ENCODE assay signal across 12 mouse cellular contexts in the genomic region with DNA sequence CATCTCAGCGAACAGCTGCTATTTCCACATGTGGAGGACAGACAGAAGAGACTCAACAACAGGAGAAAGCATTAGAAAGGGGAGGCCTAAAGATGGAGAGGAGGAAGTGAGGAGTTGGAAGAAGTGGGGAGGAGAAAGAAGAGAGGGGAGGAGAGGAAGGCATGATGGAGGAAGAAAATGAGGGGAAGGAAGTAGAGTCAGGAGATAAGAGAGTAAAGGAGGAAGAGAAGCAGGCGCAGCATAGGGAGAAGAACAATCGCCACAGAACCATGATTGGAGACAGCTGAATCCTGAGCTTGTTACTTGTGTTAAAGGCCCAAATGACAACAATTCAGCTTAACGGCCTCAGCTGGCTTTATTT.
DNase-seq lines count a peak whose midpoint lies in the region; ATAC-seq lines count a peak whose summit lies in the region.
"Had no signal": no experiment of that assay in that cellular context is flagged by ENCODE, and none has a peak within 500 bp of the region (broad histone marks: within the 10 kb centered on the region; RNA-seq: fewer than 3 reads in every experiment).

No protein-coding gene starts in this region.

- 0 out of 2 replicates have a peak overlapping the region, but pooled peaks have one; percentile 9 for H3K27ac ChIP-seq in hindbrain, embryonic 15.5 days (replicated peaks)
- H3K27ac ChIP-seq in hindbrain, embryonic 14.5 days, result no peak overlapping the region
- no peak overlapping the region for H3K27ac ChIP-seq in midbrain, embryonic 11.5 days (ENCODE audit: low read depth, low read length)
- no peak overlapping the region for H3K27ac ChIP-seq in midbrain, embryonic 15.5 days
- 0 out of 2 replicates have a peak overlapping the region, but pooled peaks have one; percentile 30 for H3K27ac ChIP-seq in embryonic facial prominence, embryonic 12.5 days
- peak overlapping the region; percentile 97 for H3K27ac ChIP-seq in liver, embryonic 15.5 days (replicated peaks)
- H3K27ac ChIP-seq: forebrain, embryonic 13.5 days; hindbrain, embryonic 13.5 days had no signal

- no peak overlapping the region for H3K4me3 ChIP-seq in hindbrain, embryonic 15.5 days
- no peak overlapping the region for H3K4me3 ChIP-seq in hindbrain, embryonic 14.5 days (replicated peaks; ENCODE audit: low read length)
- no peak overlapping the region for H3K4me3 ChIP-seq in midbrain, embryonic 11.5 days (ENCODE audit: low read depth, low read length)
- no peak overlapping the region for H3K4me3 ChIP-seq in midbrain, embryonic 15.5 days
- H3K4me3 ChIP-seq in embryonic facial prominence, embryonic 12.5 days, result no peak overlapping the region
- H3K4me3 ChIP-seq in liver, embryonic 15.5 days (replicated peaks), result no peak overlapping the region
- H3K4me3 ChIP-seq: forebrain, embryonic 13.5 days; hindbrain, embryonic 13.5 days had no signal

- WGBS in hindbrain, embryonic 15.5 days, result 49% methylated on average over 4 of the region's 4 CpGs
- WGBS in hindbrain, embryonic 14.5 days, result 47% methylated on average over 4 of the region's 4 CpGs
- 50% methylated on average over 4 of the region's 4 CpGs for WGBS in midbrain, embryonic 11.5 days
- 47% methylated on average over 4 of the region's 4 CpGs for WGBS in midbrain, embryonic 15.5 days
- WGBS in embryonic facial prominence, embryonic 12.5 days, result 62% methylated on average over 4 of the region's 4 CpGs
- WGBS in liver, embryonic 15.5 days (ENCODE audit: insufficient replicate concordance), result 35% methylated on average over 4 of the region's 4 CpGs

- no peak for DNase-seq in hindbrain, embryonic 14.5 days (ENCODE audit: low spot score)
- DNase-seq in midbrain, embryonic 11.5 days (ENCODE audit: low spot score, missing footprints), result peak; percentile 62
- no peak for DNase-seq in gastrocnemius, adult 18-20 months (ENCODE audit: low spot score)
- DNase-seq in kidney, adult 18-20 months, result no peak
- DNase-seq: right cerebral cortex, postnatal 4 days; thymus, postnatal 14 days had no signal

- H3K9ac ChIP-seq in hindbrain, embryonic 15.5 days, result no peak overlapping the region
- no peak overlapping the region for H3K9ac ChIP-seq in hindbrain, embryonic 14.5 days
- H3K9ac ChIP-seq in midbrain, embryonic 11.5 days (ENCODE audit: low read length), result no peak overlapping the region
- no peak overlapping the region for H3K9ac ChIP-seq in midbrain, embryonic 15.5 days
- no peak overlapping the region for H3K9ac ChIP-seq in embryonic facial prominence, embryonic 12.5 days
- peak overlapping the region; percentile 41; the same call in 1 of the 2 replicates for H3K9ac ChIP-seq in liver, embryonic 15.5 days
- H3K9ac ChIP-seq: forebrain, embryonic 13.5 days; hindbrain, embryonic 13.5 days had no signal

- ATAC-seq in hindbrain, embryonic 15.5 days (ENCODE audit: low FRiP score, low read depth), result no peak
- no peak for ATAC-seq in hindbrain, embryonic 14.5 days (ENCODE audit: low FRiP score)
- ATAC-seq in midbrain, embryonic 11.5 days (ENCODE audit: low FRiP score), result no peak
- ATAC-seq in midbrain, embryonic 15.5 days (replicated peaks), result no peak
- ATAC-seq in embryonic facial prominence, embryonic 12.5 days (ENCODE audit: insufficient number of reproducible peaks, insufficient read depth, low FRiP score, low TSS enrichment), result no peak
- ATAC-seq in liver, embryonic 15.5 days (ENCODE audit: insufficient read depth), result no peak
- ATAC-seq: forebrain, embryonic 13.5 days had no signal

- H3K4me2 ChIP-seq in hindbrain, embryonic 15.5 days, result no peak overlapping the region
- no peak overlapping the region for H3K4me2 ChIP-seq in hindbrain, embryonic 14.5 days (replicated peaks)
- no peak overlapping the region for H3K4me2 ChIP-seq in midbrain, embryonic 11.5 days
- no peak overlapping the region for H3K4me2 ChIP-seq in midbrain, embryonic 15.5 days
- no peak overlapping the region for H3K4me2 ChIP-seq in embryonic facial prominence, embryonic 12.5 days (replicated peaks)
- 0 out of 2 replicates have a peak overlapping the region, but pooled peaks have one; percentile 13 for H3K4me2 ChIP-seq in liver, embryonic 15.5 days
- H3K4me2 ChIP-seq: forebrain, embryonic 13.5 days; hindbrain, embryonic 13.5 days had no signal

- no peaks in the 10 kb centered on the region for H3K36me3 ChIP-seq in hindbrain, embryonic 15.5 days
- no peaks in the 10 kb centered on the region for H3K36me3 ChIP-seq in hindbrain, embryonic 14.5 days (replicated peaks; ENCODE audit: control insufficient read depth, insufficient read depth)
- no peaks in the 10 kb centered on the region for H3K36me3 ChIP-seq in midbrain, embryonic 11.5 days (ENCODE audit: control insufficient read depth, insufficient read depth, low read length)
- no peaks in the 10 kb centered on the region for H3K36me3 ChIP-seq in midbrain, embryonic 15.5 days (replicated peaks)
- H3K36me3 ChIP-seq in embryonic facial prominence, embryonic 12.5 days, result no peaks in the 10 kb centered on the region
- H3K36me3 ChIP-seq in liver, embryonic 15.5 days (replicated peaks), result no peaks in the 10 kb centered on the region
- H3K36me3 ChIP-seq: hindbrain, embryonic 13.5 days had no signal

- no peaks in the 10 kb centered on the region for H3K27me3 ChIP-seq in hindbrain, embryonic 15.5 days
- no peaks in the 10 kb centered on the region for H3K27me3 ChIP-seq in hindbrain, embryonic 14.5 days (ENCODE audit: control insufficient read depth, insufficient read depth, low read length)
- H3K27me3 ChIP-seq in midbrain, embryonic 11.5 days (ENCODE audit: control insufficient read depth, insufficient read depth, low read length), result no peaks in the 10 kb centered on the region
- H3K27me3 ChIP-seq in midbrain, embryonic 15.5 days (replicated peaks), result no peaks in the 10 kb centered on the region
- H3K27me3 ChIP-seq in embryonic facial prominence, embryonic 12.5 days, result no peaks in the 10 kb centered on the region
- H3K27me3 ChIP-seq in liver, embryonic 15.5 days, result no peaks in the 10 kb centered on the region
- H3K27me3 ChIP-seq: forebrain, embryonic 13.5 days; hindbrain, embryonic 13.5 days had no signal

- H3K9me3 ChIP-seq in hindbrain, embryonic 15.5 days, result no peaks in the 10 kb centered on the region
- H3K9me3 ChIP-seq in hindbrain, embryonic 14.5 days (ENCODE audit: control insufficient read depth, low read length), result no peaks in the 10 kb centered on the region
- H3K9me3 ChIP-seq in midbrain, embryonic 11.5 days (ENCODE audit: control insufficient read depth, low read length), result no peaks in the 10 kb centered on the region
- H3K9me3 ChIP-seq in midbrain, embryonic 15.5 days, result no peaks in the 10 kb centered on the region
- H3K9me3 ChIP-seq in embryonic facial prominence, embryonic 12.5 days, result no peaks in the 10 kb centered on the region
- H3K9me3 ChIP-seq in liver, embryonic 15.5 days (replicated peaks), result no peaks in the 10 kb centered on the region
- H3K9me3 ChIP-seq: forebrain, embryonic 13.5 days; hindbrain, embryonic 13.5 days had no signal

- H3K4me1 ChIP-seq in hindbrain, embryonic 15.5 days (replicated peaks), result no peaks in the 10 kb centered on the region
- no peaks in the 10 kb centered on the region for H3K4me1 ChIP-seq in hindbrain, embryonic 14.5 days (replicated peaks; ENCODE audit: control insufficient read depth, insufficient read depth, low read length)
- no peaks in the 10 kb centered on the region for H3K4me1 ChIP-seq in midbrain, embryonic 11.5 days (ENCODE audit: control insufficient read depth, insufficient read depth, low read length)
- 0 out of 2 replicates have a peak, but pooled peaks cover 3% of the 10 kb centered on the region for H3K4me1 ChIP-seq in midbrain, embryonic 15.5 days
- peaks cover 14% of the 10 kb centered on the region for H3K4me1 ChIP-seq in embryonic facial prominence, embryonic 12.5 days
- peaks cover 78% of the 10 kb centered on the region for H3K4me1 ChIP-seq in liver, embryonic 15.5 days (replicated peaks)

Comparison
In these comparisons a context has a peak if more than half of its experiments do, and no peak if none do; other contexts are left out.
1. H3K27ac ChIP-seq: peak in hindbrain, embryonic 15.5 days (single experiment), embryonic facial prominence, embryonic 12.5 days (single experiment) and liver, embryonic 15.5 days (single experiment); none in hindbrain, embryonic 14.5 days (single experiment), midbrain, embryonic 11.5 days (single experiment) and midbrain, embryonic 15.5 days (single experiment).